Mouse (Mus musculus) liver, adult 2 months (tissue): ENCODE measurements at regions not wholly inside any gene's neighbourhood (a gene's known extent, or its start where the extent isn't known, plus 50 kb on each side); places are given as distances from the start of the nearest gene placed in this dataset.

ENCODE experiments used
- CTCF ChIP-seq: fragments of 200-500 bp; IDR thresholded peaks from 2 replicates; pipeline ENCODE4 v1.5.1; 2011; ENCODE audit warnings: low read depth, low read length, control low read depth
- POLR2A ChIP-seq: fragments of 200-500 bp; IDR thresholded peaks from 2 replicates; pipeline ENCODE4 v1.6.1; 2011; ENCODE audit warnings: low read length, control low read depth; ENCODE audit not compliant: insufficient read depth; ENCODE audit errors: extremely low read depth

GRCm38 (mm10) chr1:110724900-110725299 lies 252.5 kb downstream of the Cdh19 start:
- no peak for TF ChIP-seq CTCF
- no peak for TF ChIP-seq POLR2A
